Mouse (Mus musculus) kidney, adult 11 months (tissue): ENCODE data around the gene Wdr64.

ENCODE experiments used
- DNase-seq: peaks from one replicate; pipeline ENCODE4 v3.0.0; 2022

Wdr64 gene

GRCm38 (mm10) chr1:175698293-175698692 lies at the start of gene Wdr64:
Wdr64 (plus strand) TSS chr1:175698593.
- no peak for DNase-seq

- no peak for DNase-seq
These were observed 49.8 kb upstream of the Wdr64 start for GRCm38 (mm10) chr1:175648615-175649014.

- no peak for DNase-seq
These were observed 38.5 kb upstream of the Wdr64 start for GRCm38 (mm10) chr1:175659900-175660299.

- no peak for DNase-seq
These were observed 29.6 kb upstream of the Wdr64 start for GRCm38 (mm10) chr1:175668666-175669405.

- no peak for DNase-seq
These were observed 28.9 kb upstream of the Wdr64 start for GRCm38 (mm10) chr1:175669456-175669855.

GRCm38 (mm10) chr1:175670042-175670441 lies 28.4 kb upstream of the Wdr64 start:
- DNase-seq: no peak

- DNase-seq: no peak
These were observed 26.8 kb upstream of the Wdr64 start for GRCm38 (mm10) chr1:175671626-175672025.

GRCm38 (mm10) chr1:175673563-175674325 lies 24.6 kb upstream of the Wdr64 start:
- no peak for DNase-seq

GRCm38 (mm10) chr1:175675116-175675515 lies 23.3 kb upstream of the Wdr64 start:
- DNase-seq: no peak

GRCm38 (mm10) chr1:175677459-175677858 lies 20.9 kb upstream of the Wdr64 start:
- DNase-seq: no peak

GRCm38 (mm10) chr1:175680995-175681394 lies 17.4 kb upstream of the Wdr64 start:
- no peak for DNase-seq

- no peak for DNase-seq
These were observed 6.6 kb upstream of the Wdr64 start for GRCm38 (mm10) chr1:175691686-175692245.

GRCm38 (mm10) chr1:175692246-175692996 lies 6.0 kb upstream of the Wdr64 start, which contains the start of the genes Opn3 and Chml:
Opn3 (minus strand) TSS chr1:175692776.
Chml (minus strand) TSS chr1:175692901.
- DNase-seq: peak; percentile 100

GRCm38 (mm10) chr1:175692997-175693361 lies 5.4 kb upstream of the Wdr64 start:
- DNase-seq: no peak

- peak; percentile 24 for DNase-seq
These were observed 4.9 kb upstream of the Wdr64 start for GRCm38 (mm10) chr1:175693429-175693960.

GRCm38 (mm10) chr1:175699375-175699774 lies 982 bp downstream of the Wdr64 start:
- DNase-seq: no peak

GRCm38 (mm10) chr1:175699796-175700195 lies 1.4 kb downstream of the Wdr64 start:
- no peak for DNase-seq

- no peak for DNase-seq
These were observed 2.8 kb downstream of the Wdr64 start for GRCm38 (mm10) chr1:175701145-175701544.

GRCm38 (mm10) chr1:175707599-175707998 lies 9.2 kb downstream of the Wdr64 start:
- DNase-seq: no peak

- no peak for DNase-seq
These were observed 9.6 kb downstream of the Wdr64 start for GRCm38 (mm10) chr1:175708013-175708412.

- DNase-seq: no peak
These were observed 14.0 kb downstream of the Wdr64 start for GRCm38 (mm10) chr1:175712338-175712909.

- no peak for DNase-seq
These were observed 18.4 kb downstream of the Wdr64 start for GRCm38 (mm10) chr1:175716832-175717231.
